13 mouse cellular contexts compared by ENCODE assay signal in the genomic region with DNA sequence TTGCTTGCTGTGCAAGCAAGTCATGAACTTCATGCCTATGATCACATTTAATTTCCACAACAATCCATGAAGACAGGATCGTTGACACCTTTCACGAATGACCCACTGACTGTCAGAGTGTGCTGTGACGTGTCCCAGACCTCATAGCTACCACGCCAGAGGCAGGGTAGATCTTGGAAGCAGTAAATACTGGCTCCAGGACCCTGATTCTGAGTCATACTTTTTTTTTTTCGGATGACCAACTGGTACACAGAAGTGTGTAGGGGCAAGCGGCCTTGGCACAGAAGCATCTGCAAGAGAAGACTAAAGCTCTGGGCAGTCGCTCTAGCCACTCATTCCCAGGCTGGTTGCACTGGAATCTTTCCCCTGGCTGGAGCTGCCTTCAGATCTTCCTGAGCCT.
DNase-seq lines count a peak whose midpoint lies in the region; ATAC-seq and TF ChIP-seq lines count a peak whose summit lies in the region.
"Had no signal": no experiment of that assay in that cellular context is flagged by ENCODE, and none has a peak within 500 bp of the region (broad histone marks: within the 10 kb centered on the region; RNA-seq: fewer than 3 reads in every experiment).

No protein-coding gene starts in this region.

- H3K9me3 ChIP-seq in embryonic facial prominence, embryonic 14.5 days (ENCODE audit: control insufficient read depth, low read length) = no peaks in the 10 kb centered on the region
- H3K9me3 ChIP-seq in embryonic facial prominence, embryonic 10.5 days = no peaks in the 10 kb centered on the region
- H3K9me3 ChIP-seq in lung, embryonic 14.5 days (ENCODE audit: low read depth, low read length) = no peaks in the 10 kb centered on the region
- H3K9me3 ChIP-seq in stomach, embryonic 14.5 days (ENCODE audit: control insufficient read depth, low read depth, low read length) = no peaks in the 10 kb centered on the region
- H3K9me3 ChIP-seq in stomach, postnatal 0 days (ENCODE audit: control insufficient read depth, low read length) = no peaks in the 10 kb centered on the region
- H3K9me3 ChIP-seq: heart, embryonic 15.5 days; limb, embryonic 12.5 days had no signal

- TF ChIP-seq CTCF in lung, embryonic 14.5 days (IDR thresholded peaks at IDR 0.05; ENCODE audit: low read depth) = no peak
- TF ChIP-seq CTCF in stomach, postnatal 0 days (IDR thresholded peaks at IDR 0.05; ENCODE audit: low read depth) = no peak

- H3K4me1 ChIP-seq in embryonic facial prominence, embryonic 14.5 days (ENCODE audit: control insufficient read depth, insufficient read depth, low read length) = peaks cover 9% of the 10 kb centered on the region; the same call in 1 of the 2 replicates
- H3K4me1 ChIP-seq in embryonic facial prominence, embryonic 10.5 days = peaks cover 50% of the 10 kb centered on the region
- peaks cover 7% of the 10 kb centered on the region; the same call in 1 of the 2 replicates for H3K4me1 ChIP-seq in lung, embryonic 14.5 days (ENCODE audit: insufficient read depth)
- no peaks in the 10 kb centered on the region for H3K4me1 ChIP-seq in stomach, embryonic 14.5 days (ENCODE audit: control insufficient read depth, insufficient read depth, low read length)
- no peaks in the 10 kb centered on the region for H3K4me1 ChIP-seq in stomach, postnatal 0 days (replicated peaks; ENCODE audit: control insufficient read depth, insufficient read depth)

- no peak overlapping the region for H3K27ac ChIP-seq in embryonic facial prominence, embryonic 14.5 days (replicated peaks; ENCODE audit: low read depth, low read length)
- no peak overlapping the region for H3K27ac ChIP-seq in embryonic facial prominence, embryonic 10.5 days (replicated peaks)
- no peak overlapping the region for H3K27ac ChIP-seq in lung, embryonic 14.5 days (ENCODE audit: low read depth)
- H3K27ac ChIP-seq in stomach, embryonic 14.5 days (ENCODE audit: low read length) = no peak overlapping the region
- H3K27ac ChIP-seq in stomach, postnatal 0 days (replicated peaks) = no peak overlapping the region
- H3K27ac ChIP-seq: heart, embryonic 15.5 days; limb, embryonic 12.5 days had no signal

- 0 out of 2 replicates have a peak overlapping the region, but pooled peaks have one; percentile 91 for H3K4me2 ChIP-seq in embryonic facial prominence, embryonic 14.5 days (ENCODE audit: low read depth, low read length)
- peak overlapping the region; percentile 93 for H3K4me2 ChIP-seq in lung, embryonic 14.5 days
- H3K4me2 ChIP-seq in stomach, embryonic 14.5 days (replicated peaks; ENCODE audit: low read depth, low read length) = peak overlapping the region; percentile 12; the same call in 1 of the 2 replicates
- H3K4me2 ChIP-seq in stomach, postnatal 0 days (replicated peaks; ENCODE audit: low read depth) = no peak overlapping the region
- H3K4me2 ChIP-seq: heart, embryonic 15.5 days; limb, embryonic 12.5 days had no signal

- WGBS in embryonic facial prominence, embryonic 14.5 days = 83% methylated on average over 7 of the region's 7 CpGs
- WGBS in embryonic facial prominence, embryonic 10.5 days = 80% methylated on average over 7 of the region's 7 CpGs
- WGBS in lung, embryonic 14.5 days = 52% methylated on average over 7 of the region's 7 CpGs
- WGBS in stomach, embryonic 14.5 days = 62% methylated on average over 7 of the region's 7 CpGs
- 70% methylated on average over 7 of the region's 7 CpGs for WGBS in stomach, postnatal 0 days

- H3K36me3 ChIP-seq in embryonic facial prominence, embryonic 14.5 days (ENCODE audit: control insufficient read depth, insufficient read depth, low read length) = no peaks in the 10 kb centered on the region
- peaks cover 12% of the 10 kb centered on the region; the same call in 1 of the 2 replicates for H3K36me3 ChIP-seq in embryonic facial prominence, embryonic 10.5 days (replicated peaks)
- H3K36me3 ChIP-seq in lung, embryonic 14.5 days (ENCODE audit: insufficient read depth) = no peaks in the 10 kb centered on the region
- H3K36me3 ChIP-seq in stomach, embryonic 14.5 days (ENCODE audit: control insufficient read depth, insufficient read depth, low read length) = no peaks in the 10 kb centered on the region
- H3K36me3 ChIP-seq in stomach, postnatal 0 days (ENCODE audit: control insufficient read depth, insufficient read depth, low read length) = no peaks in the 10 kb centered on the region
- H3K36me3 ChIP-seq: heart, embryonic 15.5 days; limb, embryonic 12.5 days had no signal

- H3K27me3 ChIP-seq in embryonic facial prominence, embryonic 14.5 days (replicated peaks; ENCODE audit: control insufficient read depth, insufficient read depth, low read length) = no peaks in the 10 kb centered on the region; the same call in 1 of the 2 replicates
- H3K27me3 ChIP-seq in embryonic facial prominence, embryonic 10.5 days (replicated peaks; ENCODE audit: low read depth, poor library complexity, severe bottlenecking) = peaks cover 42% of the 10 kb centered on the region
- 0 out of 2 replicates have a peak, but pooled peaks cover 4% of the 10 kb centered on the region for H3K27me3 ChIP-seq in lung, embryonic 14.5 days (ENCODE audit: insufficient read depth, low read length)
- no peaks in the 10 kb centered on the region for H3K27me3 ChIP-seq in stomach, embryonic 14.5 days (ENCODE audit: control insufficient read depth, insufficient read depth, low read length)
- no peaks in the 10 kb centered on the region for H3K27me3 ChIP-seq in stomach, postnatal 0 days (ENCODE audit: control insufficient read depth, insufficient read depth, low read length)

- ATAC-seq in embryonic facial prominence, embryonic 14.5 days (ENCODE audit: low read depth) = no peak
- peak; percentile 7; the same call in 1 of the 2 replicates for ATAC-seq in lung, embryonic 14.5 days (ENCODE audit: insufficient read depth)
- ATAC-seq in stomach, embryonic 14.5 days (ENCODE audit: insufficient number of reproducible peaks, insufficient read depth, low FRiP score, low read depth) = no peak
- no peak for ATAC-seq in stomach, postnatal 0 days (ENCODE audit: low FRiP score, low TSS enrichment)
- ATAC-seq: hindbrain, embryonic 16.5 days had no signal

- H3K4me3 ChIP-seq in embryonic facial prominence, embryonic 14.5 days (ENCODE audit: low read depth, low read length) = no peak overlapping the region
- H3K4me3 ChIP-seq in embryonic facial prominence, embryonic 10.5 days = no peak overlapping the region
- no peak overlapping the region for H3K4me3 ChIP-seq in lung, embryonic 14.5 days (ENCODE audit: low read depth, low read length)
- 0 out of 2 replicates have a peak overlapping the region, but pooled peaks have one; percentile 4 for H3K4me3 ChIP-seq in stomach, embryonic 14.5 days (ENCODE audit: low read depth, low read length)
- no peak overlapping the region for H3K4me3 ChIP-seq in stomach, postnatal 0 days (ENCODE audit: low read depth, low read length)
- H3K4me3 ChIP-seq: erythroblast, embryonic 14.5 days; heart, embryonic 15.5 days; limb, embryonic 12.5 days had no signal

- TF ChIP-seq EP300 in stomach, postnatal 0 days (optimal IDR thresholded peaks at IDR 0.05) = no peak

- no peak overlapping the region for H3K9ac ChIP-seq in embryonic facial prominence, embryonic 14.5 days (ENCODE audit: low read depth, low read length)
- H3K9ac ChIP-seq in lung, embryonic 14.5 days = no peak overlapping the region
- H3K9ac ChIP-seq in stomach, embryonic 14.5 days (replicated peaks; ENCODE audit: low read depth, low read length) = no peak overlapping the region
- no peak overlapping the region for H3K9ac ChIP-seq in stomach, postnatal 0 days (ENCODE audit: low read length)
- H3K9ac ChIP-seq: heart, embryonic 15.5 days; limb, embryonic 12.5 days had no signal

- DNase-seq in embryonic facial prominence, embryonic 14.5 days (ENCODE audit: low spot score) = no peak
- DNase-seq in embryonic facial prominence, embryonic 10.5 days (ENCODE audit: low spot score) = no peak
- peak; percentile 62 for DNase-seq in lung, embryonic 14.5 days
- no peak for DNase-seq in lung, postnatal 25 days (ENCODE audit: low spot score)
- no peak for DNase-seq in stomach, postnatal 0 days (ENCODE audit: low spot score)
- no peak for DNase-seq in cerebellum, postnatal 25 days
- DNase-seq in urinary bladder, postnatal 10 days (ENCODE audit: low spot score) = no peak
- DNase-seq: kidney, postnatal 14 days had no signal
